Comparison of ENCODE assay signal across 21 mouse cellular contexts in the genomic region with DNA sequence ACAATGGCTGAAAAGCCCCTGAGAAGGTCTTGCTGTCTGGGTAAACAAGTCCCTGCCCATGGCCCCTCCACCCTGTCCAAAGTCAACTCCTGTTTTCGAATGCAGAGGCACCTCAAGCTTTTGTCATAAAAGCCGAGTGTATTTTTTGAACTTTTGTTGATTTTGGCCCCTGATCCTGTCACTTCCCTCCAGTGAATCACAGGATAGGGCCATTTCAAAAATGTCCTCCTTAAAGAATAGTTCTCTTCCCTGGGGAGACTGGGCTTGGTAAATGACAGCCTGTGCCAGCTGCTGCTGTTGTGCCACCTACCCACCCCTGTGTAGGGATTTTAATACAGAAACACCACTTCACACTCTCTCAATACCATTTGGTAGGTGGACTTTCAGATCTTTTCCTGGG. TPM values are rescaled to one million over a fixed set of nuclear protein-coding genes. Genes with fewer than 3 reads are reported as not detected.
DNase-seq lines count a peak whose midpoint lies in the region; ATAC-seq and TF ChIP-seq lines count a peak whose summit lies in the region.
"Had no signal": no experiment of that assay in that cellular context is flagged by ENCODE, and none has a peak within 500 bp of the region (broad histone marks: within the 10 kb centered on the region; RNA-seq: fewer than 3 reads in every experiment).

No protein-coding gene starts in this region.

- ATAC-seq in megakaryocyte, adult 5-6 weeks (ENCODE audit: poor library complexity, severe bottlenecking): no peak
- ATAC-seq: forebrain, embryonic 13.5 days; forebrain, embryonic 15.5 days; forebrain, postnatal 0 days had no signal

- DNase-seq in heart, adult 11 months: peak; percentile 91
- no peak for DNase-seq in heart, postnatal 36 days
- DNase-seq in layer of hippocampus, adult 2 months (ENCODE audit: low spot score in 2 of 2): no peak
- no peak for DNase-seq in layer of hippocampus, postnatal 10 days (ENCODE audit: low spot score in 2 of 2)
- DNase-seq: adrenal gland, adult 2 months; adrenal gland, postnatal 10 days; adrenal gland, postnatal 25 days; cerebellum, adult 11 months; cerebellum, adult 18-20 months; cerebellum, adult 8-10 months; cerebellum, adult 9-11 months; cerebellum, postnatal 14 days; cerebellum, postnatal 36 days; forebrain, postnatal 0 days had no signal

- TF ChIP-seq CTCF in layer of hippocampus, adult 2 months (conservative IDR thresholded peaks at IDR 0.05): no peak

- H3K4me3 ChIP-seq in layer of hippocampus, adult 2 months: no peak overlapping the region
- H3K4me3 ChIP-seq: embryonic facial prominence, embryonic 10.5 days; embryonic facial prominence, embryonic 12.5 days; forebrain, embryonic 13.5 days; forebrain, embryonic 15.5 days had no signal

- peak overlapping the region; percentile 47; the same call in 1 of the 2 replicates for H3K27ac ChIP-seq in layer of hippocampus, adult 2 months
- H3K27ac ChIP-seq: embryonic facial prominence, embryonic 10.5 days; embryonic facial prominence, embryonic 12.5 days; forebrain, embryonic 13.5 days; forebrain, embryonic 15.5 days had no signal

- intact Hi-C loops in heart, postnatal 36 days (cut with DNase I): loop anchor here (5.0 kb wide), 1 partner anchor 41 kb away; a partner anchor contains a TSS

RNA-seq across cellular contexts. Expression of a gene that starts 42.4 kb away (rescaled TPM):
- 1 to 10 TPM; 4.6 to 5.4 TPM for total RNA-seq in heart, postnatal 36 days (2021)
- 10 to 100 TPM; 32.2 to 35.7 TPM for total RNA-seq in layer of hippocampus, adult 2 months (2021)
- 10 to 100 TPM; 70.0 to 72.0 TPM for total RNA-seq in layer of hippocampus, postnatal 10 days (2021)
- not detected in 2 replicates for total RNA-seq in megakaryocyte, adult 5-6 weeks (2015)
- total RNA-seq in megakaryocyte, adult 5-6 weeks (2017): not detected in 2 replicates
- total RNA-seq: common myeloid progenitor, adult 5-6 weeks; MEL had no signal

Comparison
In these comparisons a context has a peak if more than half of its experiments do, and no peak if none do; other contexts are left out.
1. RNA of a gene that starts 42.4 kb away (total RNA-seq): 70.0 to 72.0 TPM in layer of hippocampus, postnatal 10 days, 32.2 to 35.7 TPM in layer of hippocampus, adult 2 months and 4.6 to 5.4 TPM in heart, postnatal 36 days; not detected in megakaryocyte, adult 5-6 weeks; every median in the first group is over 4 times any median in the second.